Mouse (Mus musculus): ENCODE data around the gene D11Wsu47e. TPM values are rescaled to one million over a fixed set of nuclear protein-coding genes. Genes with fewer than 3 reads are reported as not detected.

D11Wsu47e gene
- 6.9 and 9.9 TPM in 2 replicates for total RNA-seq (2023)

DNA sequence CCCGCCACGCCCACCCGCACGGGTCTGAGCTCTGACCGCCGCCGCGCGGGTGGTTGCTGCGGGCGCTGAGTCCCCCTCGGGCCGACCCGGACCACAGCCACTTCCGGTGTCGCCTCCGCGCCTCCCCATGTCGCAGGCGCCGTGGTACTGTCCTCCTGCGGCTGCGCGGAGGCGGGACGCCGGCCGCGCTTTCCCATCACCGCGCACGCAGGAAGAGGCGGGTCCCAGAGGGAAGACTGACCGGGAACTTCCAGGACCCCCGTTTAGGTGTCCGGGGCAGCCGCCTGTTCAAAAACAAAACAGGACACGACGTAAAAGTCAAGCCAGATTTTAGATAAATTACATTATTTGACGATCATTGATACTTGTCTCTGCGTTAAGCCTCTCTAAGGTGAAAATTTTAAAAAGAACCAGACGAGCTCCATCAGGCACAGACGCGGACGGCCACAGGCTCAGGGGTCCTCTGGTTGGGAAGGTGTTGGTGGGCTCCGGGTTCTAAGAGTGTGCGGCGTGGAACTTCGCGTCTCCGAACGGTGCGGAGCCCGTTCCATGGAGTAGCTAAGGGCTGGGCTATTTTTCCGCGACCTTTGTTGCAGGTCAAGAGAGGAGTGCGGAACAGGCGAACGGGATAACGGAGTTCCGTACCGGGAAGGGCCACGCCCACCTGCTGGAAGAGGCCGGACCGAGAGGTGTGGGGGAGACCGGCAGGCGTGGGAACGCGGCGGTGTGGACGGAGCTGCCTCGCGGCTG is at the start of gene D11Wsu47e, which contains the start of gene Fam104a:
Gene D11Wsu47e (plus strand): TSS at position 456 of the 750 bp plus-strand sequence.
Gene Fam104a (minus strand): TSS at position 199 of the 750 bp plus-strand sequence.

GRCm38 (mm10) chr11:113648690-113649352 is 35.4 kb upstream of the D11Wsu47e start, which contains the start of gene Cog1:
Gene Cog1 (plus strand): TSS chr11:113649169.

DNA sequence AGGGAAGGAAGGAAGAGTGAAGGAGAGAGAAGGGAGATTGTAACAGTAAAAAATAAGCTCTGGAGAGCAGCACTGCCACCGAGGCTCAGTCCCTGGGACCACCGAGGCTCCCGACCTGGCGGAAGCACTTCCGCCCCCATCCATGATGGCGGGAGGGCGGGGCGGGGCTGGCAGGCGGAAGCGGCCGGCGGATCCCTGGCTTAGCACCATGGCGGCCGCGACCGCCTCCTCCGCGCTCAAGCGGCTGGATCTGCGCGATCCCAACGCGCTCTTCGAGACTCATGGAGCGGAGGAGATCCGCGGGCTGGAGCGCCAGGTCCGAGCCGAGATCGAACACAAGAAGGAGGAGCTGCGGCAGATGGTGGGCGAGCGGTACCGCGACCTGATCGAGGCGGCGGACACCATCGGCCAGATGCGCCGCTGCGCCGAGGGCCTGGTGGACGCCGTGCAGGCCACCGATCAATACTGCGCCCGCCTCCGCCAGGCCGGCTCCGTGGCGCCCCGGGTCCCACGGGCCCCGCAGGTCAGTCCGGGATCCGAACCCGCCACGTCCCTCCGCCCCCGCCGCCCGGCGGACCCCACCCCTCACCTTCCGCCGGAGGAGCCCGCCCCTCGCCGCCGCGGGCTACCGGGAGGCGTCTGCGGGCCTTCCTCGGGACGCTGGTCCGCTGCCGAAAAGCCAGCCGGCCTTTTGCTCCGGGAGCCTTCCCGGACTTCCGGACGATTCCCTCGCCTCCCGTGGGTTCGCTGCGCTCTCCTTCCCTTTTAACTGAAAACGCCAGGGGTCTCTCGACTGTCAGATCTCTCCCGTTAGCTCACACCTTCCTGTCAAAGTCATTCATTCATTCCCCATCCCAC is 34.6 kb upstream of the D11Wsu47e start, which contains the start of gene Slc39a11:
Gene Slc39a11 (minus strand): TSS at position 727 of the 858 bp plus-strand sequence.

GRCm38 (mm10) chr11:113709731-113710256 is 25.6 kb downstream of the D11Wsu47e start, which contains the start of gene Cpsf4l:
Gene Cpsf4l (minus strand): TSS chr11:113710017.

Other genes with a start within 250 kb of the D11Wsu47e start
- gene Sstr2, start 65.1 kb upstream of the D11Wsu47e start, total RNA-seq (2023): not detected in 2 replicates
- 23.1 and 25.1 TPM in 2 replicates for gene Cog1, start 35.2 kb upstream of the D11Wsu47e start, total RNA-seq (2023)
- gene Slc39a11, start 34.3 kb upstream of the D11Wsu47e start, total RNA-seq (2023): 43.9 and 70.3 TPM in 2 replicates
- 17.0 and 17.5 TPM in 2 replicates for gene Fam104a, start 257 bp upstream of the D11Wsu47e start, total RNA-seq (2023)
- not detected in 2 replicates for gene Cpsf4l, start 25.6 kb downstream of the D11Wsu47e start, total RNA-seq (2023)
- 27.8 and 30.6 TPM in 2 replicates for gene Cdc42ep4, start 67.5 kb downstream of the D11Wsu47e start, total RNA-seq (2023)